Mouse (Mus musculus): ENCODE measurements at regions not wholly inside any gene's neighbourhood (a gene's known extent, or its start where the extent isn't known, plus 50 kb on each side); places are given as distances from the start of the nearest gene placed in this dataset.
"Not testable (repeated sequence)": the region's sequence is repeated elsewhere in the genome, so short reads cannot be mapped to it uniquely, and the experiment has no call there.

DNA sequence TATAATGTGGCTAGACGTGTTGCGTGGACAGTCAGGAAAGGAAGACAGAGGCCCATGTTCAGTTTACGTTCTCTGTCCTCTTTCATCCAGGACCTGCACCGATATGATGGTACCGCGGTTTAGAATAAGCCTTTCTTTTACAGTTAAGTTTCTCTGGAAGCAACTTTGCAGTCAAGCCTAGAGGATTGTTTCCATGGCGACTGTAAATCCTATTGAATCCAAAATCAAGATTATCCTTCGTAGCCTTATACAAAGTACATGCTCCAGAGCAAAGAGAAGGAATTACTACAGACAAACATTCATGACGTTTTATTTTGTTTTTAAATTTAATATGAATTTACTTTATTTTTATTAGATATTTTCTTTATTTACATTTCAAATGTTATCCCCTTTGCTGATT is 798.6 kb downstream of the Robo2 start:
- no peak for ATAC-seq
- Histone ChIP-seq H3K9me3 (replicated peaks) (no peaks in the 10 kb centered on the region), H3K36me3 (no peaks in the 10 kb centered on the region), H3K9ac (no peak overlapping the region), H3K27me3 (replicated peaks) (no peaks in the 10 kb centered on the region), H3K4me3 (no peak overlapping the region), H3K4me1 (no peaks in the 10 kb centered on the region), H3K27ac (no peak overlapping the region), H3K4me2 (no peak overlapping the region)
- 84% methylated on average over 9 of the region's 9 CpGs for WGBS (ENCODE audit: insufficient replicate concordance)

DNA sequence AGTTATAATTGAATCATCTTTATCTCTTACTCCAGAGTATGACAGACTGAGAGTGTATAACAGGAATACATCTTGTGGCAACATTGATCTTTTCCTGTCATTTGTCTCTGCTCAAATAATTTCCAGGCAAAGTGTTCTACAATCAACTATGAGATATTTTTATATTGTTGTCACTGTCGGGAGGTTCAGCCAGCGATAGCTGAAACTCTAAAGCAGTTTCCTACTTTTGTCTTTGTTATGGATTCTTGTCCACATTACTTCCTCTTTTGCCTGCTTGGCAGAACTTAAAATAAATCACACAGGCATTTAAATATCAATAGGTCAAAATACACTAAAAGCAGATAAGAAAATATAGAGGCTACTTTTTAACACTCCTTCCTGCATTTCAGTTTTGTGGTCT is 820.2 kb downstream of the Robo2 start:
- ATAC-seq = no peak
- Histone ChIP-seq H3K4me1 (no peaks in the 10 kb centered on the region), H3K9me3 (replicated peaks) (no peaks in the 10 kb centered on the region), H3K36me3 (no peaks in the 10 kb centered on the region), H3K4me3 (no peak overlapping the region), H3K27me3 (replicated peaks) (no peaks in the 10 kb centered on the region), H3K27ac (no peak overlapping the region), H3K4me2 (no peak overlapping the region), H3K9ac (no peak overlapping the region)
- 30% methylated on average over 2 of the region's 2 CpGs for WGBS (ENCODE audit: insufficient replicate concordance)

DNA sequence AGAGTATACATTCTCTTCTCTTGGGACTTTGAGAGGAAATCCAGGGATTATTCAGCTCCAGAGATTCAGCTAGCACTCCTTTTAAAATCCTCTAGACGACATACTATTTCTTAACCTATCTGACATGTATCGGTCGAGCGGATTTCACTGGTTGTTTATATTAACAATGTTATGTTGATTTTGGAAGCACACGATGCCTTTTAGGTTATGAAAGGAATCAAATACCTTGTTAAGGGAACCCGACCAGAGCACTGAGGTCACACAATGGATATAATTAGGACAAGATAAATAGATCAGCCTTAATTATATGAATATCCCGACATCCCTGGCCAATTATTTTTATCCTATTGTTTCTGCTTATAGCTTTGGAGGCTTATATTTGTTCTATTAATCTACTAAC is 850.4 kb downstream of the Robo2 start:
- Histone ChIP-seq H3K36me3 (no peaks in the 10 kb centered on the region), H3K4me2 (no peak overlapping the region), H3K27me3 (replicated peaks) (no peaks in the 10 kb centered on the region), H3K4me3 (no peak overlapping the region), H3K9me3 (replicated peaks) (no peaks in the 10 kb centered on the region), H3K9ac (no peak overlapping the region), H3K4me1 (no peaks in the 10 kb centered on the region), H3K27ac (no peak overlapping the region)
- 68% methylated on average over 7 of the region's 7 CpGs for WGBS (ENCODE audit: insufficient replicate concordance)
- no peak for ATAC-seq

DNA sequence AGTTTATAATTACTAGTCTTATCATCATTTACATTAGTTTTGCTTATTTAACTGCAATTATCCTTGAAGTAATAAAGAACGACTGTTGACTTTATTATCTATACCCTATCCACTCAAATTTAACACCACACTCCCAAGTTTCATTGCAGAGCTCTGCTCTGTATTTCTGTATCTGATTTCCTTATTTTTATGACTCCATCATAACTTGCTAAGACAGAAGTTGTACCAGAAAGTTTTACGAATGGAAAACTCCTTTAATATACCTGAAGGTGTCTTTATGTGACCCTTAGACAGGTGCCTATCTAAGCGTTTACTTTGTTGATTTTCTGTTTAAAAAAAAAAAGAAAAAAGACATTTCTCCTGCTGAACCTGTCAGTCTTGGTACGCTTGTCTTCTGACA is 854.7 kb downstream of the Robo2 start:
- no peaks in the 10 kb centered on the region for H3K36me3 ChIP-seq
- 56% methylated on average over 4 of the region's 4 CpGs for WGBS (ENCODE audit: insufficient replicate concordance)

DNA sequence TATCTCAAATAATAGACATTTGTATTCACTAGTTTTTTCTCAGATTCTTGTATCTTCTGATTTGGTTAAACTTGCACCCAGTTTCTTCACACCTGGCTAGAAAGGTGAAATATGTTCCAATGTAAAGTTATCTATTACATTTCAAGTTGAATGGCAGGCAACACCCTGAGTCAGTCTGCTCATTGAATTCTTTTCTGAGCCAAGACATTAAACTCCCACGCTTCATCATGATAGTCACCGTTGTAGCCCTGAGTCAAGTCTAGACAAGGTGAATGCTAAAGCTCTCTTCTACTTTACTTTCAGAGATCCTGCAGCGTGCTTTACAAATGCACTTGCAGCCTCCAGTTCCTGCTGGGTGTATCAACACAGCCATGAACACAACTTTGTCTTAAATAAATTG is 868.0 kb downstream of the Robo2 start:
- no peaks in the 10 kb centered on the region for H3K9me3 ChIP-seq (replicated peaks)
- H3K36me3 ChIP-seq = no peaks in the 10 kb centered on the region
- no peak overlapping the region for H3K9ac ChIP-seq
- no peak overlapping the region for H3K4me2 ChIP-seq
- H3K4me1 ChIP-seq = no peaks in the 10 kb centered on the region
- WGBS (ENCODE audit: insufficient replicate concordance) = 68% methylated on average over 3 of the region's 3 CpGs
- H3K4me3 ChIP-seq = no peak overlapping the region
- ATAC-seq = no peak
- no peak overlapping the region for H3K27ac ChIP-seq
- H3K27me3 ChIP-seq (replicated peaks) = no peaks in the 10 kb centered on the region

More for the DNA sequence above, 854.7 kb downstream of the Robo2 start:
- Histone ChIP-seq H3K27ac (no peak overlapping the region), H3K4me2 (no peak overlapping the region), H3K4me1 (no peaks in the 10 kb centered on the region), H3K9ac (no peak overlapping the region), H3K9me3 (replicated peaks) (no peaks in the 10 kb centered on the region), H3K27me3 (replicated peaks) (no peaks in the 10 kb centered on the region), H3K4me3 (no peak overlapping the region)
- no peak for ATAC-seq

DNA sequence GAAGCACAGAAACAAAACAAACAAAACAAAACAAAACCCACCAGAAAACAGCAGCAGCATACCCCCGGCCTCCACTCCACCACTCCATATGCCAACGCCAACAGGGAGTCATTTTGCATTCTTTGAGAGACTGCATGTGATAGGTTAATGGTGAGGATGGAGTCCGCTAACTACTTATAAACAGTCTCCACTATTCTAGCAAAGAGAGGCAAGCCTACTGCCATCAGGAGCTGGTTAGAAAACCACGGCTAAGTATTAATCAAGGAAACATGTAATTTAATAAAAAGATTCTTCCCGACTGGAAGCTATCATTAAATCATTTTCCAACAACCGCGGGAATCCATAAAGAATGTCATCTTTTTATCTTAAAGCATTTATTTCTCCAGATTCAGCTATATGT is 873.6 kb downstream of the Robo2 start:
- Histone ChIP-seq H3K4me1 (no peaks in the 10 kb centered on the region), H3K36me3 (no peaks in the 10 kb centered on the region), H3K27ac (no peak overlapping the region), H3K27me3 (replicated peaks) (no peaks in the 10 kb centered on the region), H3K9me3 (replicated peaks) (0 out of 2 replicates have a peak, but pooled peaks cover 3% of the 10 kb centered on the region), H3K4me2 (no peak overlapping the region), H3K4me3 (no peak overlapping the region), H3K9ac (no peak overlapping the region)
- whole genome bisulfite sequencing (ENCODE audit: insufficient replicate concordance) = 76% methylated on average over 7 of the region's 7 CpGs
- ATAC-seq = no peak

DNA sequence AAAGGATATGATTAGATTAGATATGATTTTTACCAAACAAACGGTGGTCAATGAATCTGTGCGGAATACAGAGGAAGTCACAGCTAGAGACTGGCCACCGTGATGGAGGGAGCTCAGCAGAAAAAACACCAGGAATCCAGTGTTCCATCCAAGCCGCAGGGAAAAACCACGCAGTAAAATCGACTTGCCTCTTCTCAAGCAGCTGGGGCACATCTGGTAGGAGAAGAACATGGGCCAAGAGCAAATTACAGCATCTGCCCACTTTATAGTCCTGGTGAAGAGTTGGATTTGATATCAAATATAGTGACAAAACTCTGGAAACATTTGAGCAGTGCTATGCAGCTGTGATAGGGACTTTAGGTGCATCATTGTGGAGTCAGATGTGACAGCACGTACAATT is 874.1 kb downstream of the Robo2 start:
- H3K27me3 ChIP-seq (replicated peaks) = no peaks in the 10 kb centered on the region
- ATAC-seq = no peak
- 0 out of 2 replicates have a peak, but pooled peaks cover 3% of the 10 kb centered on the region for H3K9me3 ChIP-seq (replicated peaks)
- no peaks in the 10 kb centered on the region for H3K4me1 ChIP-seq
- no peak overlapping the region for H3K4me2 ChIP-seq
- no peaks in the 10 kb centered on the region for H3K36me3 ChIP-seq
- no peak overlapping the region for H3K27ac ChIP-seq
- H3K4me3 ChIP-seq = no peak overlapping the region
- WGBS (ENCODE audit: insufficient replicate concordance) = 81% methylated on average over 7 of the region's 7 CpGs
- no peak overlapping the region for H3K9ac ChIP-seq

DNA sequence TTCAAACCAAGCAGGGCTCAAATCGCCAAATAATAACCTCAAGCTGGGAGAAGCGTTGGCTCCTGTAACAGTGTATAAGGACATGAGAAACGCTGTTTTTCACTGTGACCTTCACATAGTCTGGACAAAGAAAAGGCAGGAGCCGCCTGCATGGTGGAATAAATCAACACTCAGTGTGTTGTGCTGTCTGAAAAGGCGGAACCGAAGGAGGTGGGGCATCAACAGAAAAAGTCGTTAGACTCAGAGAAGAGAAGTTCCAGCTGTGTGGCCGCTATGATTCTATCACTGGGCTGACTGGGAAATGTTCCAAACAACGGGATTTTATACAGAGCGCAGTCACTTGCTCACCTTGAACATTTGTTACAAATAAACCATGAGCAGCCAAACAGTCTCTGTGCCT is 881.4 kb downstream of the Robo2 start:
- no peak for ATAC-seq
- no peak overlapping the region for H3K4me2 ChIP-seq
- no peak overlapping the region for H3K4me3 ChIP-seq
- H3K27ac ChIP-seq = no peak overlapping the region
- no peaks in the 10 kb centered on the region for H3K4me1 ChIP-seq
- no peaks in the 10 kb centered on the region for H3K27me3 ChIP-seq (replicated peaks)
- H3K9me3 ChIP-seq (replicated peaks) = 0 out of 2 replicates have a peak, but pooled peaks cover 3% of the 10 kb centered on the region
- WGBS (ENCODE audit: insufficient replicate concordance) = 69% methylated on average over 10 of the region's 10 CpGs
- no peak overlapping the region for H3K9ac ChIP-seq
- H3K36me3 ChIP-seq = no peaks in the 10 kb centered on the region

DNA sequence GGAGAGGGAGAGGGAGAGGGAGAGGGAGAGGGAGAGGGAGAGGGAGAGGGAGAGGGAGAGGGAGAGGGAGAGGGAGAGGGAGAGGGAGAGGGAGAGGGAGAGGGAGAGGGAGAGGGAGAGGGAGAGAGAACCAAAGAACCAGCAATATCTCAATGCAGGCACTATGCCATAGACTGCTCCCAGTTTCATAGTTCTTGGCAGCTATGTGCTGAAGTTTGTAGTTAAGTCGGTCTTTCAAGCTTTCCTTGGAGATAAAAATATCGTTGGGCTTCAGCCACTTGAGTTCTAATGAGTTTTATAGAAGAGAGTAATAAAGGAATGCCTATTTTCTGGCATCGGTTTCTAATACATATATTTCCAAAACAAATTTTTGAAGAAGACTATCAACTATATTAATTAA is 888.7 kb downstream of the Robo2 start:
- not testable (repeated sequence) for H3K9me3 ChIP-seq (replicated peaks); H3K4me1 ChIP-seq; H3K36me3 ChIP-seq; H3K4me2 ChIP-seq; H3K4me3 ChIP-seq; ATAC-seq; H3K27me3 ChIP-seq (replicated peaks); H3K9ac ChIP-seq; H3K27ac ChIP-seq
- WGBS (ENCODE audit: insufficient replicate concordance) = 66% methylated on average over 3 of the region's 3 CpGs

DNA sequence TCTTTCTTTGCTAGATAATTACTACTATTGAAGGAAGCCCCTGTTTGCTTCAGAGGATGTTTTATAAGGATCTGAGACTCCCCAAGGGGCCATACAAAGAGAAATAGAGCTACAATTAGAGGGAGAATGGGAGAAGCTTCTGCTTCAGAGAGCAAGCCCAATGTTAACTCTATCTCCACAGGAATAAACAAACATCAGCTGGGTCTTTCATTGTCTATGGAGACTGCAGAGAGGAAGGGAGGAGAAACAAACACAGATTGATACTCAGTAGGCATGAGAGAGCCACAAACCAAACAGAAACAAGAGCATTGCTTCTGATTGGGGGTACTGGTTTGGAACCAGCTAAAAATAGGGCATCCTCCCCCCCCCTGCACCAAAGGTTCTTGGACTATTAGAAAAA is 906.9 kb downstream of the Robo2 start:
- H3K4me1 ChIP-seq = no peaks in the 10 kb centered on the region
- H3K4me3 ChIP-seq = no peak overlapping the region
- no peaks in the 10 kb centered on the region for H3K27me3 ChIP-seq (replicated peaks)
- no peak for ATAC-seq
- H3K4me2 ChIP-seq = no peak overlapping the region
- H3K9ac ChIP-seq = no peak overlapping the region
- no peak overlapping the region for H3K27ac ChIP-seq
- no peaks in the 10 kb centered on the region for H3K36me3 ChIP-seq
- no peaks in the 10 kb centered on the region for H3K9me3 ChIP-seq (replicated peaks)

DNA sequence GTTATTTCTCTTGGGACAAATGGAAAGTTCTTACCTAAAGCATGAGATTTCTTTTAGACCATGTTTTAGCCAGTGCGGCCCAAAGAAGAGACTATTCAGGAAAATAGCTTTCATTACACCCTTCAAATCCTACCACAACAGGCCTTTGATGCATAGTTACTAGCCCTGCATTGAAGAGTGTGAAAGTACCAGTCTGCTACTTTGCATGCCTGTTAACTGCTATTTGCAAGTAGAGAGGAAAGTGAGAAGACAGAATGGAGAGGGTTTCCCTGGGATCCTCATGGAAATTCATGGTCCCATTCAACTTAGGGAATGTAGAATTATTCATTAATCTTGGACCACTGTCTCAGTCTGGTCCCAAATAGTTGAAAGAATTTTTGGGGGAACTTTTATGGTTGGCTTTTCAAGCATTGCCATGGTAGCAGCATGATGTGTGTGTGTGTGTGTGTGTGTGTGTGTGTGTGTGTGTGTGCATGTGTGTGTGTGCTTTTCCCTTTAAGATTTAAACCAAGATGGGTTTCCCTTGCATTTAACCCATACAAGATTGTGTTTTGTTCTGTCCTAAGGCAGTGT is 912.9 kb downstream of the Robo2 start:
- Histone ChIP-seq H3K27ac (no peak overlapping the region), H3K4me3 (no peak overlapping the region), H3K4me2 (no peak overlapping the region), H3K36me3 (no peaks in the 10 kb centered on the region), H3K9ac (no peak overlapping the region), H3K9me3 (replicated peaks) (no peaks in the 10 kb centered on the region; the same call in 1 of the 2 replicates), H3K27me3 (replicated peaks) (no peaks in the 10 kb centered on the region), H3K4me1 (no peaks in the 10 kb centered on the region)
- WGBS (ENCODE audit: insufficient replicate concordance) = 73% methylated on average over 1 of the region's 1 CpGs
- ATAC-seq = no peak

DNA sequence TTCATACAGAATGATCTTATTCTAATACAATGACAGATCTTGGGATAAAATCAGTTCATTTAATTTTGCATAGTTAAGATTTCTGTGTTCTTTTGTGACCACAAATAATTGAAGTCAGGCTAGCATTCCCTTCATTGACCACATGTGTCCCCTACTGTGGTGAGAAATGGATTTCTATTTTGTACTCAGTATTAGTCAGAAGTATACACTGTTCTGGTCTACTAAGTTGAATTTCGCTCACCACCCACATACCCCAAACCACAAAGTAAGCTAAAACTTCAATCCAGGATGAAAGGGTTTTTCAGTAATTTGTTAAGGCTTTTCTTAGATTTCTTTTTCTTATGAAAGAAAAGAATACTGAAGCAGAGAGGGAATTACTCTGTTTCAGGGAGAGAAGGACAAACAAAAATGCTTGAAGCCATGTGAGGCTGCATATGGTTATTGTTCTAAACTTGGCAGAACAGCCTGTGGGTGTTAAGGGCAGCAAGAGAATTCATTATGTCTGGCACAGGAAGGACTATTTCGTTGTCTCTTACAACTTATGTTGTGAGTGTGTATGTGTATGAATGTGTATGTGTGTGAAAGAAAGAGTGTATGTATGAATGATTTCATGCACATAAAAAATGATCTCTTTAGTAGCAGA is 928.3 kb downstream of the Robo2 start:
- no peak overlapping the region for H3K4me3 ChIP-seq
- H3K4me1 ChIP-seq = no peaks in the 10 kb centered on the region
- no peak for ATAC-seq
- H3K4me2 ChIP-seq = no peak overlapping the region
- H3K27me3 ChIP-seq (replicated peaks) = no peaks in the 10 kb centered on the region
- no peak overlapping the region for H3K27ac ChIP-seq
- WGBS (ENCODE audit: insufficient replicate concordance) = 72% methylated on average over 2 of the region's 2 CpGs
- H3K9ac ChIP-seq = no peak overlapping the region
- no peaks in the 10 kb centered on the region for H3K36me3 ChIP-seq
- H3K9me3 ChIP-seq (replicated peaks) = no peaks in the 10 kb centered on the region; the same call in 1 of the 2 replicates

DNA sequence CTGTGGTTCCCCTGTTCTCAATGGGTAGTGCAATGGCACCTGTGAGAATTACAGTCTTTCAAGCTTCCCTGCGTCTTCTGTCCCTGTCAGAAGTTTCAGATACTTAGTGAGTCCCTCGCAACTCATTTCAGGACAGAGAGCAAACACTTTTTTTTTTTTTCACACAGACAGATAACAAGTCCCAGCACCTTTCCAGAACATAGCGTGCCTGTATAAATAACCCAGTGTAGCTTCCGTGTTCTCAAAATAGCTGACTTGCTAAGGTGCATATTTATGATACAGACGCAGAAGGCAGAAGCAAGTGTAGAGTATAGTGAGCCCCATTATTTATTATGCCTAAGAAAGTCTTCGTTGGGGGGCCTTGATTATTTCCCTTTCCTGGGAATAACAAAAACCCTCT is 929.4 kb downstream of the Robo2 start:
- Histone ChIP-seq H3K36me3 (no peaks in the 10 kb centered on the region), H3K4me3 (no peak overlapping the region), H3K9me3 (replicated peaks) (no peaks in the 10 kb centered on the region; the same call in 1 of the 2 replicates), H3K27ac (no peak overlapping the region), H3K4me1 (no peaks in the 10 kb centered on the region), H3K9ac (no peak overlapping the region), H3K4me2 (no peak overlapping the region), H3K27me3 (replicated peaks) (no peaks in the 10 kb centered on the region)
- WGBS (ENCODE audit: insufficient replicate concordance) = 60% methylated on average over 6 of the region's 6 CpGs
- no peak for ATAC-seq
